Mouse (Mus musculus): ENCODE measurements around the gene Jag2. TPM values are rescaled to one million over a fixed set of nuclear protein-coding genes. Genes with fewer than 3 reads are reported as not detected.
A peak's percentile ranks its signal among the peaks of the same experiment; 100 is the strongest.

Jag2 gene
- polyA plus RNA-seq, 1 experiment from 2014 or later = 7.9 TPM

DNA sequence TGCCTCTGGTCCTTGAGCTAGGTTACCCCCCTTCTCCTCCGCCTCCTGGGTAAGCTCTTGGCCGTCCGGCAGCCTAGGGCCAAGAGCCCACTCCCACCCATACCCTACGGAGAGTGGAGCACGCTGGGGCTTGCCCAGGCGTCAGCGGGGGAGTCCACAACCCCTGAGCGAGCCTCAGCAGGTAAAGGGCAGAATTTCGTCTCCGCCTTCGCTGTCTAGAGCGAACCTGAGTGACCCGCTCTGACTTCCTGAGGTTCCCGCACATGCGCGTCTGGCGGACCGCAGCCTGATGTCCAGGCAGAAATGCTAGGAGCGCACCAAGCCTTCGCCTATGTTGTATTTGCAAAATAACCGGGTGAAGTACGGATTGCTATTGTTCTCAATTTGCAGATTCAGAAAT, 55.4 kb downstream of the Jag2 start:
- Histone ChIP-seq H3K4me1 (peaks cover 37% of the 10 kb centered on the region), H3K9ac (peak overlapping the region; percentile 21; the same call in 1 of the 2 replicates), H3K4me3 (peak overlapping the region; percentile 16; the same call in 1 of the 2 replicates), H3K36me3 (no peaks in the 10 kb centered on the region), H3K27me3 (peaks cover 82% of the 10 kb centered on the region), H3K9me3 (no peaks in the 10 kb centered on the region), H3K4me2 (replicated peaks) (peak overlapping the region; percentile 45), H3K27ac (no peak overlapping the region)
- 12% methylated on average over 22 of the region's 22 CpGs for WGBS
- ATAC-seq (ENCODE audit: insufficient number of reproducible peaks, insufficient read depth, low FRiP score, low TSS enrichment) = no peak

DNA sequence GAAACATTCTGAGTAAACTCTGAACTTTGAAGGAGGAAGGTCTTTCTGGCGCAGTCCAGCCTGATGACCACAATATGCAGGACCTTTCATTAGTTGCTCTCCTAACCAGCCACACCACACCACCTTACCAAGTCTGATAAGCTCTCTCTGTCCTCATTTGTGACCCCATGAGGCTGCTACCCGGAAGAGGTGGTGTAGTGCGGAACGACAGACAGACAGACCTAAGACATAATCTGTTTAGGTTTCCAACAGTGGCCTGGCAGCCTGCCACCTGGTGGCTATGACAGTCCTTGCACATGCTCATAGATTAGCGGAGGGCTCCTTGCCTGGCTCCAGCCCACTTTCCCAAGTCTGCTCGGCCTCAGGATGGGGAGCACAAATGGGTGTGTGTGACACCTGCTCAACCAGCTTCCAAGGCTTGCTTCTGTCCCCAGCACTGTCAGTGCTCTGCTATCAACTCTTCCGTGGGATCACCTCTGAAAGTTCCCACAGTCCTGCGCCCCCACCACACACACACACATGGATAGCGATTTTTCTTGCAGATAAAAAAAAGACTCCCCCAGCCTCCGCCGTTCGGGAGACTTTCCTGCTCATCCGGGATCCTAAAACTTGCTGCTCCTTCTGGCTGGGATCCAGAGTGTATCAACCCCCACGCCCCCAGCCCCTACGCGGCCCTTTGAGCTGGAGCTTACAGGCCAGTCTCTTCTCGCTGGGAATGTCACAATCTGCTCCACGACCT, 56.0 kb downstream of the Jag2 start:
- no peaks in the 10 kb centered on the region for H3K9me3 ChIP-seq
- no peak for ATAC-seq (ENCODE audit: insufficient number of reproducible peaks, insufficient read depth, low FRiP score, low TSS enrichment)
- H3K4me3 ChIP-seq = peak overlapping the region; percentile 16; the same call in 1 of the 2 replicates
- WGBS = 21% methylated on average over 18 of the region's 18 CpGs
- H3K27ac ChIP-seq = no peak overlapping the region
- H3K9ac ChIP-seq = peak overlapping the region; percentile 21; the same call in 1 of the 2 replicates
- peaks cover 76% of the 10 kb centered on the region for H3K27me3 ChIP-seq
- H3K4me2 ChIP-seq (replicated peaks) = peak overlapping the region; percentile 45
- H3K4me1 ChIP-seq = peaks cover 37% of the 10 kb centered on the region
- H3K36me3 ChIP-seq = no peaks in the 10 kb centered on the region

DNA sequence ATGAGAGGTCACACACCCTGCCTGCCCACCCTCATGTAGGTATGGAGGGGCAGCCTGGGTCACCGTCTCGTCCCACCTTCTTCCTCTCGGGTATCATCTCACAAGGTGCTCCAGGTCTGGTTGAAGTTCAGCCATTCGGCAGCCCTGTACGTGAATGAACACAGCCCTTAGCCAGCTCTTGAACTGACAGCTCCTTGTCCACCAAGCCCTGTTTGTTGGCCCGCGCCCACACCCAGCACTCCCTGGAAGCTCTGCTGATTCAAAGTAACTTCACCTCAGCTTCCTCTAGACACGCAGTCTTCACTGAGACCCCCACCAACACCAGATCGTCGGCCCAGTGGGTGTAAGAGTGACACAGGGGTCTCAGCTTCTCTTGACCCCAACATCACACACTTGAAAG, 56.6 kb downstream of the Jag2 start:
- Histone ChIP-seq H3K9me3 (no peaks in the 10 kb centered on the region), H3K27ac (no peak overlapping the region), H3K27me3 (peaks cover 70% of the 10 kb centered on the region), H3K4me3 (no peak overlapping the region), H3K4me2 (replicated peaks) (no peak overlapping the region), H3K36me3 (no peaks in the 10 kb centered on the region), H3K9ac (no peak overlapping the region), H3K4me1 (peaks cover 39% of the 10 kb centered on the region)
- WGBS = 85% methylated on average over 10 of the region's 10 CpGs
- no peak for ATAC-seq (ENCODE audit: insufficient number of reproducible peaks, insufficient read depth, low FRiP score, low TSS enrichment)

DNA sequence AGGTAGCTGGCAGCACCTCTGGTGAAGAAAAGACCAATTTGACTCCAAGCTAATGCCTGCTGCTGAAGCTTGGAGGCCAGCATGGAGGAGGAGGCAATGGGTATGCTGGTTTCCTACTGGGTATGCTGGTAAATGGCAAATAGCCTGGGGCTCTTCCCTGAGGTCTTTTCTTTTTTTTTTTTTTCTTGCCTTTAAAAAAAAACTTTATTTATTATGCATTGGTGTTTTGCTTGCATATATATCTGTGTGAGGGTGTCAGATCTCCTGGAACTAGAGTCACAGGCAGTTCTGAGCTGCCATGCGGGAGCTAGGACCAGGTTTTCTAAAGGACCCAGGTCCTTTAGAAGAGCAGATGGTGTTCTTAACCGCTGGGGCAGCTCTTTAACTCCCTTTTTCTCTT, 58.3 kb downstream of the Jag2 start:
- Histone ChIP-seq H3K9ac (no peak overlapping the region), H3K4me3 (no peak overlapping the region), H3K4me1 (peaks cover 23% of the 10 kb centered on the region), H3K27ac (no peak overlapping the region), H3K27me3 (peaks cover 53% of the 10 kb centered on the region), H3K4me2 (replicated peaks) (no peak overlapping the region), H3K36me3 (no peaks in the 10 kb centered on the region), H3K9me3 (no peaks in the 10 kb centered on the region)
- WGBS = 71% methylated on average over 2 of the region's 2 CpGs
- ATAC-seq (ENCODE audit: insufficient number of reproducible peaks, insufficient read depth, low FRiP score, low TSS enrichment) = no peak

DNA sequence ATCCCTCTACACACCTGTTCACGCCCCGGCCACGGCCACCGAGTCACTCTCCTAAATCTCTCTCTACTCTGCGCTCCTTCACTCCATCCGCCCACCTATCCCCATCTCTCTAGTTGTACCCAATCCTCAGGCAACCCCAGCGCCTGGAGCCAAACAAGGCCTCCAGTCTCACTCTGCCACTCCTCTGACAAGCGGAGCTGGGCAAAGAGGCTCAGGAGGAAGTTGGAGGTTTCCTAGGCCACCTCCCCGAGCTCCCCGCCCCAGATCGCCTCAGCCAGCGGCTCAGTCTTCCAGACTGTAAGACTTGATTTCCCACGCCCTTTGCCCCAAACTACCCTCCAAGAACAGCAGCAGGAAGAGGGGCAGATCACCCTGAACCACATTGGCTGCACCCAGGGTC, 58.8 kb downstream of the Jag2 start:
- Histone ChIP-seq H3K4me1 (peaks cover 21% of the 10 kb centered on the region), H3K9me3 (no peaks in the 10 kb centered on the region), H3K36me3 (no peaks in the 10 kb centered on the region), H3K27me3 (peaks cover 48% of the 10 kb centered on the region), H3K27ac (no peak overlapping the region), H3K9ac (no peak overlapping the region), H3K4me2 (replicated peaks) (no peak overlapping the region), H3K4me3 (no peak overlapping the region)
- no peak for ATAC-seq (ENCODE audit: insufficient number of reproducible peaks, insufficient read depth, low FRiP score, low TSS enrichment)
- 40% methylated on average over 13 of the region's 13 CpGs for WGBS

DNA sequence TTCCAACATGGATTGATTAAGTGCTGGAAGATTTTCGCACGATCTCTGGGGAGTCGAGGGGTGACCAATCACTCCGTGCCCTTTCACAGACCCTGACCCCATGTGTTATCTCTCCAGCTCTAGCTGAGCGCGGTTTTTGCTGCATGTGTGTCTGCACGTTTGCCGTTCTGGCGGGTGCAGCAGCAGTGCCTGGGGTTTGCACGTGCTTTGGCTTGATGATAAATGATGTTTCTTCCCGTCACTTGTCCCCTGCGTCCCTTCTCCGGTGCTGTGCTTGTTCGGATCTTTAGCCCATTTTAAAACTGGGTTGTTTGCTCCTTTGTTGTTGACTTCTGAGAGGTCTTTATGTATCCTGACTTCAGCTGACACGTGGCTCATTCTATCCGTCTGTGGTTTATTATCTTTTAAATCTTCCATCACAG, 59.8 kb downstream of the Jag2 start:
- no peak overlapping the region for H3K9ac ChIP-seq
- H3K4me3 ChIP-seq = no peak overlapping the region
- H3K9me3 ChIP-seq = no peaks in the 10 kb centered on the region
- H3K27me3 ChIP-seq = peaks cover 38% of the 10 kb centered on the region
- H3K27ac ChIP-seq = no peak overlapping the region
- H3K4me2 ChIP-seq (replicated peaks) = peak overlapping the region; percentile 17
- ATAC-seq (ENCODE audit: insufficient number of reproducible peaks, insufficient read depth, low FRiP score, low TSS enrichment) = no peak
- H3K4me1 ChIP-seq = peaks cover 21% of the 10 kb centered on the region
- 17% methylated on average over 16 of the region's 16 CpGs for WGBS
- H3K36me3 ChIP-seq = no peaks in the 10 kb centered on the region

DNA sequence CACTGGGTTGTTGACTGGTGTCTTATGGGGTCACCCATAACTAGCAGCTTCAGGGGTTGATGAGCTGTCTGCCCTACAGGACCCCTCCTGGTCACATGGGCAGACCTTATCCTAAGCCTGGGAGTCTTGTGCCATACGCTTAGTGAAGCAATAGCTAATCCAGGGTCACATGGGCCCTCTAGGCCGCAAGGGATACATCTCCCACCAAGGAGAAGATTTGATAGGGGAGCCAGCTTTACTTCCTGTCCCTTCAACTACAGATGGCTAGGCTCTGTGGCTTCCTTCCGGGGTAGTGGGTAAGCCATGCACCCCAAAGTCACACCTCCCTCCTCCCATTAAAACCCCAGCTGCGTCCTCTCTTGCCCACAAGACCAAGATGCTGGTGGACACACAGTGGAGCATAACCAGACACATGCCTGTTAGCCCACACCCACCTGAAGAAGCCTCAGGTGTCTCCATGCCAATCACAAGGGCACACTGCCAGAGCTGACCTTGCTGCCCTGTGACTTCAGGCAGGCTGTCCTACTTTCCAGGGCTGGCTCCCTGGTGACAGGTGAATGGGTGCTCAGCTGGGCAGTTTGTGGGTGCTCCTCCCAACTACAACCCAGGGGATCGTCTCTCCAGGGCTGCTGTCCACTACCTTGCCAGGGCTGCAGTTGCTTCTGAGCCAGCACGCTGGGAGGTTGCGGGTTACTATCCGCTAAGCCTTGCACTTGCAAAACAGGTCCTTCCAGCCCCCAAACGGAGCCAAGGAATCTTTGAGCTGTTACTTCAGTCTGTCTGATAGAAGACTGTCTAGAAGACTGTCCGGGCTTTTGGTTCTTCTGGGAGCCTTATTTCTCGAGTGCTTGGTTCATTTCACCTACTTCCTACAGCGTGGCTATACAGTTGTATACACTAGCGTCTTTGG, 61.1 kb downstream of the Jag2 start, which contains the start of gene Gpr132:
TSS of gene Gpr132 (minus strand) at position 51 of the 910 bp plus-strand sequence.
- WGBS = 62% methylated on average over 13 of the region's 13 CpGs
- Histone ChIP-seq H3K4me3 (no peak within 1 kb of the TSS), H3K9ac (no peak within 1 kb of the TSS), H3K9me3 (no peaks in the 10 kb centered on the region), H3K4me2 (replicated peaks) (no peak within 1 kb of the TSS), H3K36me3 (no peaks in the 10 kb centered on the region), H3K4me1 (peaks cover 13% of the 10 kb centered on the region), H3K27ac (no peak within 1 kb of the TSS), H3K27me3 (peaks cover 25% of the 10 kb centered on the region)
- no peak for ATAC-seq (ENCODE audit: insufficient number of reproducible peaks, insufficient read depth, low FRiP score, low TSS enrichment)

DNA sequence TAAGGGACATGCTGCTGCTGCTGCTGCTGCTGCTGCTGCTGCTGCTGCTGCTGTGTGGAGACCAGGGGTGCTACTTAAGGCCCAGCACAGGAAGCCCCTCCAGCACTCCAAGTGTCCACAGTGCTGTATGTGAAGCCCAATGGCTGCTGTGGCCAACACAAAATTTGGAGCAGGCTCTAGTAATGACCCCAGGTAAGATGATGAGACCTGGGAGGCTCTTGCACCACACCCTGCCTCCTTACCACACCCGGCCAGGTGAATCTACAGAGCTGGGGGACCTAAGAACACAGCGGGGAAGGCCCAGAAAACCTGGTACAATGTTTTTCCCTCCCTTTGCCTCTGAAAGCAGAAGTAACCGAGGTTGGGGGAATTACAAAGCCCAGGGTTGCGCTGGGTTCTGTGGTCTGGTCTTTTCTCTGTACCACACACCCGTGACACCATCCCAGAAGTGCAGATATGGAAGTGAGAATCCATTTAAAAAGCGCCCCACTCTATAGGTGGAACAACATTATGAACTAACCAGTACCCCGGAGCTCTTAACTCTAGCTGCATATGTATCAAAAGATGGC, 62.4 kb downstream of the Jag2 start:
- Histone ChIP-seq H3K4me3 (no peak overlapping the region), H3K4me2 (replicated peaks) (no peak overlapping the region), H3K27ac (no peak overlapping the region), H3K9ac (no peak overlapping the region), H3K36me3 (no peaks in the 10 kb centered on the region), H3K27me3 (peaks cover 17% of the 10 kb centered on the region), H3K4me1 (peaks cover 13% of the 10 kb centered on the region), H3K9me3 (no peaks in the 10 kb centered on the region)
- 86% methylated on average over 7 of the region's 7 CpGs for WGBS
- ATAC-seq (ENCODE audit: insufficient number of reproducible peaks, insufficient read depth, low FRiP score, low TSS enrichment) = no peak

DNA sequence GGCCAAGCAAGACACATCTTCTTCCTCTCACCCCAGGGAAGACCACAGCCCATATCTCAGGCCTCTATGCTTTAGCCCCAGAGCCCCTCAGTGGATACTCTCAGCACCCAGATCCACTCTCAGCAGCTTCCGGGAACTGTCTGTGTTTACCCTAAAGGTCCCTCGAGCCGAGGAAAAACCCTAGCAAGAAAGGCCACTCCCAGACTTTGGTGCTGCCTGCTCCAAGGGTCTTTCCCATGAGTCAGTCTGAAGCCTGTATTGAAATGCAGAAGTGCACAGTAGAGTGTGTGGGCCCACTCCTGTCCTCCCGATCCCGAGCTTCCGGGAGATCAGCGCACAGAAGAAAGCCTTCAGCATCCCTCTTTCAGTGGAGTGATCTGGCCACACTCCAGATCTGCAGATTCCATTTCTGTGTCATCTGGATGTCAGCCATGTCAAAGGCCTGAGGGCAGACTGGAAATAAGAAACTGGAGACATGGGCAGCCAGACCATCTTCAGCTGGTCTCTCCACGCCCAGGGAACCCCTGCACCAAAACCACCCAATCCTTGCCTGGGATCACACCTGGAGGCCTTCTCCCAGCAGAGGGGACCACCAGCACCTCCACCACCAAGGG, 63.0 kb downstream of the Jag2 start:
- Histone ChIP-seq H3K9ac (no peak overlapping the region), H3K9me3 (no peaks in the 10 kb centered on the region), H3K27ac (no peak overlapping the region), H3K4me2 (replicated peaks) (no peak overlapping the region), H3K4me1 (peaks cover 13% of the 10 kb centered on the region), H3K27me3 (peaks cover 13% of the 10 kb centered on the region), H3K36me3 (no peaks in the 10 kb centered on the region), H3K4me3 (no peak overlapping the region)
- ATAC-seq (ENCODE audit: insufficient number of reproducible peaks, insufficient read depth, low FRiP score, low TSS enrichment) = no peak
- WGBS = 78% methylated on average over 8 of the region's 8 CpGs

DNA sequence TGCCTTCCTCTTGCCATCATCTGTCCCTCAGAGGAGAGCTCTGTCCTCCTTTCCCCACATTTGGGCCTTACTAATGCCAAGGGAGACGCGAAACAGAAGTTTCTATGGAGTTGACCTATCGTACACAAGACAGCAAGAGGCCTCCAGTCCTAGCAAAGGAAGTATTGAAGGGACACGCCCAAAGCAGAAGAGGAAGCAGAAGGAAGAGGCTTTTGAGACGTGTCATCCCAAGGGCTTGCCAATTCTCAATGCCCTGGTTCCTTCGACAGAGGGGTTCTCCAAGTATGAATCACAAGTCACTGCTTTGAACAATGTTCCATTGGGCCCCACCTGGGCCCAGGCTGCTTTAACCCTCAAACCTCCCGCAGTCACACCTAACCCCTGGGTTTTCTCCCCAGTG, 64.8 kb downstream of the Jag2 start:
- Histone ChIP-seq H3K36me3 (no peaks in the 10 kb centered on the region), H3K4me2 (replicated peaks) (no peak overlapping the region), H3K27ac (no peak overlapping the region), H3K4me1 (0 out of 2 replicates have a peak, but pooled peaks cover 5% of the 10 kb centered on the region), H3K4me3 (no peak overlapping the region), H3K9me3 (no peaks in the 10 kb centered on the region), H3K9ac (no peak overlapping the region), H3K27me3 (peaks cover 3% of the 10 kb centered on the region; the same call in 1 of the 2 replicates)
- ATAC-seq (ENCODE audit: insufficient number of reproducible peaks, insufficient read depth, low FRiP score, low TSS enrichment) = no peak
- 85% methylated on average over 7 of the region's 7 CpGs for WGBS

DNA sequence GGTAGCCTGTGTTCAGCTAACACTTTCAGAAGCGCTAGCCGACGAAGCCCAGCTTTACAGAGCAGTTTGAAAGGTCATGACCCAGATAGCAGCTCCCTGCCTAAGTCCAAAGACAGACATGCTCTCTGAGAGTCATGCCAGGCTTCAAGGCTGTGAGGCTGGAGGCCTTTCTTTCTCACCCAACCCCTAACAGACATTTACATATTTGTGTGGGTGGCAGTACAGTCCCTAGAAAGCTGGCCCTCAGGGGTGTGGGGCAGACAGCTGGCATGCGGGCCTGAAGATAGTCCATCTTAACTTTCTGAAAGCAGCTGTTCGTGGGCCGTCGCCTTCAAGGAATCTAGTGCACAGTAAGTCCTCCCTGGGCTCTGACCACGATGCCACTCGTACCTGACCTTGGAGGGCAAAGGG, 67.7 kb downstream of the Jag2 start:
- no peaks in the 10 kb centered on the region for H3K4me1 ChIP-seq
- ATAC-seq (ENCODE audit: insufficient number of reproducible peaks, insufficient read depth, low FRiP score, low TSS enrichment) = no peak
- 68% methylated on average over 9 of the region's 9 CpGs for WGBS
- H3K27ac ChIP-seq = no peak overlapping the region
- no peak overlapping the region for H3K4me3 ChIP-seq
- no peak overlapping the region for H3K4me2 ChIP-seq (replicated peaks)
- H3K36me3 ChIP-seq = no peaks in the 10 kb centered on the region
- H3K9me3 ChIP-seq = no peaks in the 10 kb centered on the region
- H3K9ac ChIP-seq = no peak overlapping the region
- H3K27me3 ChIP-seq = no peaks in the 10 kb centered on the region
